Mouse (Mus musculus): ENCODE results near the gene Prkag3. TPM values are rescaled to one million over a fixed set of nuclear protein-coding genes. Genes with fewer than 3 reads are reported as not detected.
A peak's percentile ranks its signal among the peaks of the same experiment; 100 is the strongest.

Prkag3 gene
- polyA plus RNA-seq, 1 experiment from 2014 or later, result 0.46 TPM

DNA sequence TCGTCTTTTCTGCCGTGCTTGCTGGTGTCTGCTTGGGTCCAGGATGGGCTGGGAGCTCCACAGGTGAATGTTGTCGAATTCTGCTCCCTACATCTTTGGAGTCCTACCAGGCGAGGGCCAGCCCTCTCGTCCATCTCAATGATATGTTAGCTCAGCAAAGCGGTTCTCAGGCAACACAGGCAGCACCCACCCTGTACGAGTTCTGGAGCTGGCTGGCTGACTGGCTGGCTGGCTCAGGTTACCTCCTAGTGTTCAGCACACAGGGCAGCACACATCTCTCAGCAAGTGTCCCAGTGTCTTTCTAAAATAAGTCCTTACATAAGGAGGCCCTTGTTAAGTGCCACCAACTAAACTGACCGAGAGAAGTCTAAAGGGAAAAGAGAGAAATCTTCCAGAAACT is 20.6 kb downstream of the Prkag3 start:
- H3K9me3 ChIP-seq, result no peaks in the 10 kb centered on the region
- no peak for ATAC-seq (ENCODE audit: insufficient number of reproducible peaks, insufficient read depth, low FRiP score, low TSS enrichment, low read depth)
- H3K4me3 ChIP-seq (replicated peaks), result no peak overlapping the region
- 71% methylated on average over 8 of the region's 8 CpGs for WGBS
- H3K36me3 ChIP-seq, result no peaks in the 10 kb centered on the region
- H3K9ac ChIP-seq (replicated peaks), result no peak overlapping the region
- H3K4me1 ChIP-seq (replicated peaks), result no peaks in the 10 kb centered on the region
- H3K27me3 ChIP-seq, result no peaks in the 10 kb centered on the region
- no peak overlapping the region for H3K27ac ChIP-seq
- no peak overlapping the region for H3K4me2 ChIP-seq

DNA sequence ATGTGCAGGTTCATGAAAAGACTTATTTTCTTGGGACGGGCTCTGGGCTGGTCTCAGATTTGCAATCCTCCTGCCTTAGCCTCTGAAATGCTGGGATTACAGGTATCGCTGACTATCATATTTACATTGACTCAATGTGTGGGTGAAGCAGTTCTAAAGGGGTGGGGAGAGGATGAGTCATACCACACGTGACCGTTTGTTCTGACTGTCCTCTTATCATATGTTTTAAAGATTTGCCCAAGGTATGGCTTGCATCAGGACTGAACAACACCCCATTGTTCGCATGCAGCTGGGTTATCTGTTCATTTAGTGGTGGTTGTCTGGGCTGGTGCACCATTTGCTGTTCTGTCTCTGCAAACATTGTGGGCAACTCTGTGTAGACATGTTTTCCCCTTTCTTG is 22.3 kb downstream of the Prkag3 start:
- Histone ChIP-seq H3K4me3 (replicated peaks) (no peak overlapping the region), H3K4me2 (no peak overlapping the region), H3K9ac (replicated peaks) (no peak overlapping the region), H3K27me3 (no peaks in the 10 kb centered on the region), H3K9me3 (no peaks in the 10 kb centered on the region), H3K4me1 (replicated peaks) (no peaks in the 10 kb centered on the region), H3K36me3 (no peaks in the 10 kb centered on the region), H3K27ac (no peak overlapping the region)
- no peak for ATAC-seq (ENCODE audit: insufficient number of reproducible peaks, insufficient read depth, low FRiP score, low TSS enrichment, low read depth)
- 90% methylated on average over 5 of the region's 5 CpGs for WGBS

DNA sequence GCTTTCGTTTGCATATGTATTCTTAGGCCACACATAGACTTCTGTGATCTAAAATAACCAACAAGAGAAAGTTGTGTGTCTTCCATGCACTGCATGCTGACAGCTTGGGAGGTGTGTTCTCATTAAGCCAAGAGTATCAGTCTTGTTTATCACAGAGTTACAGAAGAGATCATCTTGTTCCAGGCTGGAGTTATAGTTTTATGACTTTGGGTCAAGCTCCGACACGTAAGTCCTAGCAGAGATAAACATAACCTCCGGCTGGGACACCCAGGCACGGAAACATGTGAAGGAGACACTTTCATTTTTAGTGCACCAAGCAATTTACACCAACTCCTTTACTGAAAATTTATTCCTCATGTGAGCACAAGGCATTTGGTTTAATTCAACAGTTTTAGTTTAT is 22.9 kb downstream of the Prkag3 start:
- H3K4me2 ChIP-seq, result no peak overlapping the region
- no peaks in the 10 kb centered on the region for H3K4me1 ChIP-seq (replicated peaks)
- H3K27ac ChIP-seq, result no peak overlapping the region
- H3K36me3 ChIP-seq, result no peaks in the 10 kb centered on the region
- no peak overlapping the region for H3K9ac ChIP-seq (replicated peaks)
- no peaks in the 10 kb centered on the region for H3K27me3 ChIP-seq
- H3K4me3 ChIP-seq (replicated peaks), result no peak overlapping the region
- ATAC-seq (ENCODE audit: insufficient number of reproducible peaks, insufficient read depth, low FRiP score, low TSS enrichment, low read depth), result no peak
- WGBS, result 70% methylated on average over 5 of the region's 5 CpGs
- H3K9me3 ChIP-seq, result no peaks in the 10 kb centered on the region

DNA sequence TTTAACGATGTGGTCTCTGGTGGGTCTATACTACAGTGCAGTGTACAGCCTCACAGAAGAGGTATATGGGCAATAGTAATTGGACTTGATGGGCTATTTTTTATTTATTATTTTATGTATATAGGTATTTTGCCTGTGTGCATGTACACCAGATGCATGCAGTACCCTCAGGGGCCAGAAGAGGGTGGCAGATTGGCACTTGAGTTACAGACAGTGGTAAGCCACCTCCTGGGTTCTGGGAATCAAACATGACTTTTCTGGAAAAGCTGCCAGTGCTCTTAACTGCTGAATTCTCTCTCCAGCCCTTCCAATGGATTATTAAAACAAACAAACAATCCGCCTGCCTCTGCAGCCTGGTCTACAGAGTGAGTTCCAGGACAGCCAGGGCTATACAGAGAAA is 25.3 kb downstream of the Prkag3 start:
- Histone ChIP-seq H3K4me1 (replicated peaks) (no peaks in the 10 kb centered on the region), H3K4me2 (no peak overlapping the region), H3K27ac (no peak overlapping the region), H3K9ac (replicated peaks) (no peak overlapping the region), H3K36me3 (no peaks in the 10 kb centered on the region), H3K9me3 (no peaks in the 10 kb centered on the region), H3K4me3 (replicated peaks) (no peak overlapping the region), H3K27me3 (no peaks in the 10 kb centered on the region)
- ATAC-seq (ENCODE audit: insufficient number of reproducible peaks, insufficient read depth, low FRiP score, low TSS enrichment, low read depth), result no peak
- 76% methylated on average over 2 of the region's 2 CpGs for WGBS

DNA sequence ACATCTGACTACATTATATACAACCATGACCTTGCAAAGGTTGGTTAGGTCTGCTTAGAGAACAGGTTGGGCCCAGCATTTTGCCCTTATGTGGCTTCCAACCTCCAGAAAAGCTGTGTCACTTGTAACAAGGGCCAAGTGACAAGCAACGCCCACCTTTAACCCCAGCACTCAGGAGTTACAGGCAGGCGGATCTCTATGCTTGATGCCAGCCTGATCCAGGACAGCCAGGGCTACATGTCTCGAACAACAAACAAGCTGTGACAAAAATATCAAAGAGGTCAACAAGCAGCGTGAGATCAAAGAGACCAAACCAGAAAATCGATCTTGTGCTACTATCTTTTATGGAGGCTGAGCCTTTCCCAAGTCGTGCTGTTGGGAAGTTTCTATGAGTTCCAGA is 27.4 kb downstream of the Prkag3 start:
- H3K4me1 ChIP-seq (replicated peaks), result no peaks in the 10 kb centered on the region
- WGBS, result 73% methylated on average over 6 of the region's 6 CpGs
- H3K27me3 ChIP-seq, result no peaks in the 10 kb centered on the region
- H3K27ac ChIP-seq, result no peak overlapping the region
- no peaks in the 10 kb centered on the region for H3K9me3 ChIP-seq
- H3K4me2 ChIP-seq, result no peak overlapping the region
- no peak overlapping the region for H3K4me3 ChIP-seq (replicated peaks)
- no peak overlapping the region for H3K9ac ChIP-seq (replicated peaks)
- no peaks in the 10 kb centered on the region for H3K36me3 ChIP-seq
- ATAC-seq (ENCODE audit: insufficient number of reproducible peaks, insufficient read depth, low FRiP score, low TSS enrichment, low read depth), result no peak

DNA sequence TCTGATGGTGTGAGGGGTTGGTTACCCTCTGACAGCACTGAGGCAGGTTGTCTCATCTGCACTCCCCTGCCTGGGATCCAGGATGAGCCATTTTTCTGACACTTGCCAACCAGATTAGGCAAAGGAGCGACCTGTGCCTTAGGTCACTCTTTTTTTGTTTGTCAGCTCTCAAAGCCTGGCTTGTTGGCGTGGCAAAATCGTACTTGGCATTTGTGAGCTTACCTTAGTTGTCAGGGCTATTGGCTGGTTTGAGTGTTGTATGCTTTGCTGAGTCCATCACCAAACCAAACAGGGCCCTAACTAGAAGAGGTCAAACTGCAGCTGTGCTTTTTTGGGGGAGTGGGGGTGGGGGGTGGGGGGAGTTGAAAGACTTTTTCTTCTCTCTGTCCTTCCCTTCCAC is 29.7 kb downstream of the Prkag3 start:
- ATAC-seq (ENCODE audit: insufficient number of reproducible peaks, insufficient read depth, low FRiP score, low TSS enrichment, low read depth), result no peak
- H3K27ac ChIP-seq, result no peak overlapping the region
- H3K4me2 ChIP-seq, result no peak overlapping the region
- no peaks in the 10 kb centered on the region for H3K36me3 ChIP-seq
- H3K9me3 ChIP-seq, result no peaks in the 10 kb centered on the region
- 78% methylated on average over 3 of the region's 3 CpGs for WGBS
- H3K4me1 ChIP-seq (replicated peaks), result peaks cover 17% of the 10 kb centered on the region
- H3K27me3 ChIP-seq, result no peaks in the 10 kb centered on the region
- H3K9ac ChIP-seq (replicated peaks), result no peak overlapping the region
- no peak overlapping the region for H3K4me3 ChIP-seq (replicated peaks)

GRCm38 (mm10) chr1:74718113-74718512 is 30.9 kb downstream of the Prkag3 start:
- 68% methylated on average over 8 of the region's 8 CpGs for WGBS

GRCm38 (mm10) chr1:74715886-74716285 is 33.1 kb downstream of the Prkag3 start:
- WGBS, result 64% methylated on average over 6 of the region's 6 CpGs
- no peaks in the 10 kb centered on the region for H3K36me3 ChIP-seq
- H3K4me3 ChIP-seq (replicated peaks), result no peak overlapping the region
- peaks cover 30% of the 10 kb centered on the region for H3K4me1 ChIP-seq (replicated peaks)
- H3K4me2 ChIP-seq, result peak overlapping the region; percentile 93; the same call in 1 of the 2 replicates
- H3K9me3 ChIP-seq, result no peaks in the 10 kb centered on the region
- H3K27me3 ChIP-seq, result 0 out of 2 replicates have a peak, but pooled peaks cover 3% of the 10 kb centered on the region
- ATAC-seq (ENCODE audit: insufficient number of reproducible peaks, insufficient read depth, low FRiP score, low TSS enrichment, low read depth), result no peak
- no peak overlapping the region for H3K9ac ChIP-seq (replicated peaks)
- H3K27ac ChIP-seq, result peak overlapping the region; percentile 53; the same call in 1 of the 2 replicates

More at GRCm38 (mm10) chr1:74718113-74718512, 30.9 kb downstream of the Prkag3 start:
- Histone ChIP-seq H3K27ac (no peak overlapping the region), H3K9ac (replicated peaks) (no peak overlapping the region), H3K4me1 (replicated peaks) (peaks cover 25% of the 10 kb centered on the region), H3K4me2 (no peak overlapping the region), H3K4me3 (replicated peaks) (no peak overlapping the region), H3K9me3 (no peaks in the 10 kb centered on the region), H3K27me3 (0 out of 2 replicates have a peak, but pooled peaks cover 3% of the 10 kb centered on the region), H3K36me3 (no peaks in the 10 kb centered on the region)
- no peak for ATAC-seq (ENCODE audit: insufficient number of reproducible peaks, insufficient read depth, low FRiP score, low TSS enrichment, low read depth)

GRCm38 (mm10) chr1:74715468-74715867 is 33.6 kb downstream of the Prkag3 start:
- ATAC-seq (ENCODE audit: insufficient number of reproducible peaks, insufficient read depth, low FRiP score, low TSS enrichment, low read depth), result peak; percentile 34; the same call in 1 of the 2 replicates
- peaks cover 30% of the 10 kb centered on the region for H3K4me1 ChIP-seq (replicated peaks)
- H3K4me3 ChIP-seq (replicated peaks), result no peak overlapping the region
- no peak overlapping the region for H3K9ac ChIP-seq (replicated peaks)
- 0 out of 2 replicates have a peak, but pooled peaks cover 3% of the 10 kb centered on the region for H3K27me3 ChIP-seq
- WGBS, result 11% methylated on average over 5 of the region's 5 CpGs
- H3K27ac ChIP-seq, result peak overlapping the region; percentile 53; the same call in 1 of the 2 replicates
- no peaks in the 10 kb centered on the region for H3K9me3 ChIP-seq
- peak overlapping the region; percentile 93 for H3K4me2 ChIP-seq
- H3K36me3 ChIP-seq, result no peaks in the 10 kb centered on the region

DNA sequence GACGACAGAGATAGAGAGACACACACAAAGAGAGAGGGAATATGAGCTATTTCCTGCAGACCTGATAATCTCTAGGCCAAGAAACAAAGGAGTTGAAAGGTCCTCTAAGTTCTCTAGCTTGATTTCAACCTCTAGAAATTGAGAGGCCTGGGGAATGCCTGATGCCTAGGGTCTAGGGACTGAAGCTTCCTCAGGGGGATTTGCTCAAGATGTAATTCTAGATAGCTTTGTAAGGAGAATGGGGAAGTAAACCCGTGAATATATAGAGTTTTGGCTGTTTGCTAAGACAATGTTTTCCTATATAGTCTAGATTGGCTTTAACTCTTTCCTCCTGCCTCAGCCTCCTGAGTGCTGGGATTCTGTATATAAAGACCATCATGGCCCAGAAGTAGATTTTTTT is 34.1 kb downstream of the Prkag3 start:
- no peak for ATAC-seq (ENCODE audit: insufficient number of reproducible peaks, insufficient read depth, low FRiP score, low TSS enrichment, low read depth)
- Histone ChIP-seq H3K9ac (replicated peaks) (no peak overlapping the region), H3K9me3 (no peaks in the 10 kb centered on the region), H3K27ac (peak overlapping the region; percentile 53; the same call in 1 of the 2 replicates), H3K27me3 (0 out of 2 replicates have a peak, but pooled peaks cover 3% of the 10 kb centered on the region), H3K36me3 (no peaks in the 10 kb centered on the region), H3K4me3 (replicated peaks) (no peak overlapping the region), H3K4me1 (replicated peaks) (peaks cover 30% of the 10 kb centered on the region), H3K4me2 (peak overlapping the region; percentile 93; the same call in 1 of the 2 replicates)
- 32% methylated on average over 2 of the region's 2 CpGs for WGBS

GRCm38 (mm10) chr1:74713859-74714730 is 34.9 kb downstream of the Prkag3 start:
- Histone ChIP-seq H3K4me1 (replicated peaks) (peaks cover 30% of the 10 kb centered on the region), H3K27ac (no peak overlapping the region), H3K36me3 (no peaks in the 10 kb centered on the region), H3K4me2 (peak overlapping the region; percentile 93), H3K9me3 (no peaks in the 10 kb centered on the region), H3K27me3 (0 out of 2 replicates have a peak, but pooled peaks cover 3% of the 10 kb centered on the region), H3K4me3 (replicated peaks) (peak overlapping the region; percentile 60), H3K9ac (replicated peaks) (peak overlapping the region; percentile 86)
- no peak for ATAC-seq (ENCODE audit: insufficient number of reproducible peaks, insufficient read depth, low FRiP score, low TSS enrichment, low read depth)
- WGBS, result 17% methylated on average over 12 of the region's 12 CpGs
